Mouse (Mus musculus): ENCODE data around the gene Pld2. TPM values are rescaled to one million over a fixed set of nuclear protein-coding genes. Genes with fewer than 3 reads are reported as not detected.
"Not testable (repeated sequence)": the region's sequence is repeated elsewhere in the genome, so short reads cannot be mapped to it uniquely, and the experiment has no call there.

Pld2 gene
- polyA plus RNA-seq, 1 experiment = 19.9 TPM

GRCm38 (mm10) chr11:70526211-70526610 is 13.7 kb upstream of the Pld2 start:
- no peak for DNase-seq (ENCODE audit: low read depth)
- no peak for TF ChIP-seq POLR2A (IDR thresholded peaks at IDR 0.05; ENCODE audit: borderline replicate concordance, extremely low read depth, insufficient read depth, insufficient read length, poor library complexity, severe bottlenecking)
- no peak for TF ChIP-seq CTCF (IDR thresholded peaks at IDR 0.05; ENCODE audit: borderline replicate concordance, extremely low read depth, insufficient read depth, insufficient read length)

- TF ChIP-seq POLR2A (IDR thresholded peaks at IDR 0.05; ENCODE audit: borderline replicate concordance, extremely low read depth, insufficient read depth, insufficient read length, poor library complexity, severe bottlenecking) (no peak), CTCF (IDR thresholded peaks at IDR 0.05; ENCODE audit: borderline replicate concordance, extremely low read depth, insufficient read depth, insufficient read length) (no peak)
- no peak for DNase-seq (ENCODE audit: low read depth)
These were observed 11.3 kb upstream of the Pld2 start for GRCm38 (mm10) chr11:70528610-70529009.

- DNase-seq (ENCODE audit: low read depth) = not testable (repeated sequence)
These were observed 8.8 kb upstream of the Pld2 start for GRCm38 (mm10) chr11:70531065-70531464.

GRCm38 (mm10) chr11:70532839-70533238 is 7.0 kb upstream of the Pld2 start, which contains the start of gene Gm40193:
Gene Gm40193, minus strand, starts transcription at chr11:70532939.
- DNase-seq (ENCODE audit: low read depth) = no peak
- no peak for TF ChIP-seq CTCF (IDR thresholded peaks at IDR 0.05; ENCODE audit: borderline replicate concordance, extremely low read depth, insufficient read depth, insufficient read length)
- TF ChIP-seq POLR2A (IDR thresholded peaks at IDR 0.05; ENCODE audit: borderline replicate concordance, extremely low read depth, insufficient read depth, insufficient read length, poor library complexity, severe bottlenecking) = no peak

- no peak for TF ChIP-seq CTCF (IDR thresholded peaks at IDR 0.05; ENCODE audit: borderline replicate concordance, extremely low read depth, insufficient read depth, insufficient read length)
- TF ChIP-seq POLR2A (IDR thresholded peaks at IDR 0.05; ENCODE audit: borderline replicate concordance, extremely low read depth, insufficient read depth, insufficient read length, poor library complexity, severe bottlenecking) = no peak
- no peak for DNase-seq (ENCODE audit: low read depth)
These were observed 441 bp upstream of the Pld2 start for GRCm38 (mm10) chr11:70539423-70539822.

- TF ChIP-seq POLR2A (IDR thresholded peaks at IDR 0.05; ENCODE audit: borderline replicate concordance, extremely low read depth, insufficient read depth, insufficient read length, poor library complexity, severe bottlenecking) (no peak), CTCF (IDR thresholded peaks at IDR 0.05; ENCODE audit: borderline replicate concordance, extremely low read depth, insufficient read depth, insufficient read length) (no peak)
- DNase-seq (ENCODE audit: low read depth) = no peak
These were observed 1.1 kb downstream of the Pld2 start for GRCm38 (mm10) chr11:70540928-70541327.

GRCm38 (mm10) chr11:70541415-70541814 is 1.6 kb downstream of the Pld2 start:
- TF ChIP-seq POLR2A (IDR thresholded peaks at IDR 0.05; ENCODE audit: borderline replicate concordance, extremely low read depth, insufficient read depth, insufficient read length, poor library complexity, severe bottlenecking) (no peak), CTCF (IDR thresholded peaks at IDR 0.05; ENCODE audit: borderline replicate concordance, extremely low read depth, insufficient read depth, insufficient read length) (no peak)
- peak; percentile 47 for DNase-seq (ENCODE audit: low read depth)

GRCm38 (mm10) chr11:70544496-70544895 is 4.6 kb downstream of the Pld2 start:
- no peak for DNase-seq (ENCODE audit: low read depth)
- TF ChIP-seq POLR2A (IDR thresholded peaks at IDR 0.05; ENCODE audit: borderline replicate concordance, extremely low read depth, insufficient read depth, insufficient read length, poor library complexity, severe bottlenecking) (no peak), CTCF (IDR thresholded peaks at IDR 0.05; ENCODE audit: borderline replicate concordance, extremely low read depth, insufficient read depth, insufficient read length) (no peak)

GRCm38 (mm10) chr11:70551526-70551925 is 11.7 kb downstream of the Pld2 start:
- TF ChIP-seq CTCF (IDR thresholded peaks at IDR 0.05; ENCODE audit: borderline replicate concordance, extremely low read depth, insufficient read depth, insufficient read length) (no peak), POLR2A (IDR thresholded peaks at IDR 0.05; ENCODE audit: borderline replicate concordance, extremely low read depth, insufficient read depth, insufficient read length, poor library complexity, severe bottlenecking) (no peak)
- no peak for DNase-seq (ENCODE audit: low read depth)

GRCm38 (mm10) chr11:70553940-70554339 is 14.1 kb downstream of the Pld2 start:
- no peak for DNase-seq (ENCODE audit: low read depth)
- TF ChIP-seq CTCF (IDR thresholded peaks at IDR 0.05; ENCODE audit: borderline replicate concordance, extremely low read depth, insufficient read depth, insufficient read length) = no peak
- TF ChIP-seq POLR2A (IDR thresholded peaks at IDR 0.05; ENCODE audit: borderline replicate concordance, extremely low read depth, insufficient read depth, insufficient read length, poor library complexity, severe bottlenecking) = no peak

- no peak for DNase-seq (ENCODE audit: low read depth)
- TF ChIP-seq CTCF (IDR thresholded peaks at IDR 0.05; ENCODE audit: borderline replicate concordance, extremely low read depth, insufficient read depth, insufficient read length) (no peak), POLR2A (IDR thresholded peaks at IDR 0.05; ENCODE audit: borderline replicate concordance, extremely low read depth, insufficient read depth, insufficient read length, poor library complexity, severe bottlenecking) (no peak)
These were observed 17.7 kb downstream of the Pld2 start for GRCm38 (mm10) chr11:70557545-70557944.

- TF ChIP-seq CTCF (IDR thresholded peaks at IDR 0.05; ENCODE audit: borderline replicate concordance, extremely low read depth, insufficient read depth, insufficient read length) (no peak), POLR2A (IDR thresholded peaks at IDR 0.05; ENCODE audit: borderline replicate concordance, extremely low read depth, insufficient read depth, insufficient read length, poor library complexity, severe bottlenecking) (no peak)
- DNase-seq (ENCODE audit: low read depth) = no peak
These were observed 22.0 kb downstream of the Pld2 start for GRCm38 (mm10) chr11:70561937-70562286.

Data from brain, embryonic 14.5 days (tissue).